Mouse (Mus musculus): ENCODE measurements around the gene Tubgcp2.

Gene Tubgcp2

GRCm38 (mm10) chr7:139949893-139950282, 86.6 kb downstream of the Tubgcp2 start:
- DNase-seq (ENCODE audit: low read depth, low spot score), result no peak

GRCm38 (mm10) chr7:139946032-139946431, 90.4 kb downstream of the Tubgcp2 start:
- no peak for DNase-seq (ENCODE audit: low read depth, low spot score)

All from WW6 (cell line).